Mouse (Mus musculus) adrenal gland, postnatal 36 days (tissue): ENCODE results near the gene Lin7b. TPM values are rescaled to one million over a fixed set of nuclear protein-coding genes. Genes with fewer than 3 reads are reported as not detected.

Experiments used
- DNase-seq, 2 experiments: peaks; one replicate each; pipeline ENCODE4 v3.0.0; 2021; ENCODE audit warnings: mixed read lengths in 1 of 2
- total RNA-seq, 2 experiments: library from RNA; stranded (reverse); gene quantifications; 2 replicates each; pipeline ENCODE4 v1.2.3; 2021

Gene Lin7b
- total RNA-seq, 2 experiments from 2014 or later: 0.70 to 2.8 TPM

DNA sequence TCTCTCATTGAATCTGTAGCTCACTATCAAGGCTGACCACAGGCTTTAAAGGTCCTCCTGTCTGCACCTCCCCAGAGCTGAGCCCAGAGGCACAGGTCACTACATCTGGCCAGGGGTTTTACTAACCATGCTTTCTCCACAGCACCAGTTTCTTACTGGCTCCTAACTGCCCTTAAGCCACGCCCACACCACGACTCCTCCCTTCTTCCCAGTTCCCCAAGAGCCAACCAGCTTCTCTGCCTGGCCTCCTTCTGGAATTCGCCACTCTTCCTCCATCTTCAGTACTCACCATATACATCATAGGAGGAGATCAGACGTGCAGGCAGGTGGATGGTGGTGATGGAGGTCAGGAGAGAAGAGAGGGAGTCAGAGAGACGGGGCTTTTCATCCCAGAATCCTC is 17.3 kb downstream of the Lin7b start:
- no peak for DNase-seq

DNA sequence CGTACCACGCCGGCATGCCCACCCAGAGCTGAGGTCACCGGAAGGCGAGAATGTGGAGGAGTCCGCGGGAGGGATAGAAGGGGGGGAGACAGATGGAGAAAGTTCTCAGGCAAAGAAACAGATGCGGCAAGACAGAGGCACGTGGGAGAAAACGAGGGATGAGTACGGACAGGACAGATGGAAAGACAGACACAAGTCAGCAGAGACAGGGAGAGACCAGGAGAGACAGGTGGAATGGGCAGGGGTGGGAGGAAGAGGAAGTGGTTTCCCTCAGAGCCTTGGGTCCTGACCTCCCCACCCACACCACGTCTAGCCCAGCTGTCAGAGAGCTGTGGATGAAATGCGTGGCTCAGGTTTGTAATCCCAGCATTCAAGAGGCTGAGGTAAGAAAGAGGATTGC is 23.5 kb downstream of the Lin7b start:
- DNase-seq: no peak

DNA sequence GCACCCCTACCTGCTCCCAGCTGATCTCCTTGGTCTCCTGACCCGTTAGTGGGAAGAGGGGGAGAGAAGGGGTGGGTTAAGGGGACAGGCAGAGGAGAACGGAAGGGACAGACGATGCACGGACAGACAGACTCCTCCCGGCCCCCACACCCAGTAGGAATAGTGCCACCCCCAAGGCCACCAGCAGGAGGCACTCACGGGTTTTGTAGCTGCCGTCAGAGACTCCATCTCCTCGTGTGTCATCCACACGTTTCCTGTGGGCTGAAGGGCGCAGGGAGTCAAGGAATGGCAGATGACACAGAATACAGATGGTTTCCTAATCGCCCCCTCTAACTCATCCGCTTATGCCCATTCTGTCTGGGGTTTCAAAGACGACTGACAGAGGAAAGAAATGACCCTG is 26.8 kb downstream of the Lin7b start:
- DNase-seq: no peak

DNA sequence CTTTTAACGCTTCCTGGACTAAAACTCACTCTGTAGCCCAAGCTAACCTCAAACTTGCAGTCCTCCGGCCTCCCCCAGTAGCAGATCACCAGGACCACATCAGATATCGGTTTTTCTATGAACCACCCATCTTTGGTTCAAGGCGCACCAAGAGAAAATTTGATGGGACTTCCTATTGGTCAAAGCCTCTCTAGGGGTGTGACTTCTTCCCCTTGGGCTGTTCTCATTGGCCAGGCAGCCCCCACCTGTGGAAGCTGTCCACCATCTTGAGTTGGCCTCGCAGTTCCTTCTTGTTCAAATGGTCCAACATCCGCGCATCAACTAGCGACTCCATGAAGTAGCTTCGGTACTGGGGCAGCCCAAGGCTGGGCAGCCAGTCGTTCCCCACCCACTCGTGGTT is 28.3 kb downstream of the Lin7b start:
- DNase-seq: no peak

DNA sequence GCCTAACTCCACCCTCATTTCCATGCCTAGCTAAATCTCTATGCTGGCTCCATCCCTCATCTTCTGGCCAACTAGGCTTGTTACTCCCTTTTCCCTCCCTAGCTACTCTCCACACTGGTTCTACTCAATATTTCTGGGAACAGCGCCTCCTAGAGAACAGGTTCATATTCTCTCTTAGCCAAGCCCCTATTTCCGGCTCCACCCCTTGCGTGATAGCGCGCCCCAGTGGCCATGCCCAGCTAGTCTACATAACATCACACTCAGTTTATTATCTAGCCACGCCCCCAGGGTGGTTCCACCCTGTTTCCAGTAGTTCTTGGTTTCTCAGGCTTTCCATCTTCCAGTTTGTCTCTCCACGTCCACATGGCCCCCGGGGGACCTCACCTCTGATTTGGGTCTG is 29.1 kb downstream of the Lin7b start:
- DNase-seq: peak; percentile 76 to 83

DNA sequence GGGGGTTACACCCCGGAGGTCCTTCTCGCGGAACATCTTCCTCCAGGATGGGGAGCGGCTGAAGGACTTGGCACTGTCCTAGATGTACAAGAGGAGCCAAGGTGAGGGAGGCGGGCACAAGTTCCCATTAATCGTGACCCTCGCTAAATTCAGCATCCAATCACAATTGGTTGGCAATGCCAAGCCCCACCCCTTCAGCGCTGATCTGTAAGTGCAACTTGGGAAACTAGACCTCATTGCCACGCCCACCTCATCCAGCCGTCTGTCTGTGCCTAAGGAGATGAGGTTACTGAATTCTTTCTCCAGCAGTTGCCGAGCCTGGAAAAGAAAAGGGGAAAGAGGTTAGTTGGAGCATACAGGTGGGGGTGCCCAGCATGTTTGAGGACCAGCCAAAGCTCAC is 29.7 kb downstream of the Lin7b start:
- peak; percentile 60 to 68 for DNase-seq

DNA sequence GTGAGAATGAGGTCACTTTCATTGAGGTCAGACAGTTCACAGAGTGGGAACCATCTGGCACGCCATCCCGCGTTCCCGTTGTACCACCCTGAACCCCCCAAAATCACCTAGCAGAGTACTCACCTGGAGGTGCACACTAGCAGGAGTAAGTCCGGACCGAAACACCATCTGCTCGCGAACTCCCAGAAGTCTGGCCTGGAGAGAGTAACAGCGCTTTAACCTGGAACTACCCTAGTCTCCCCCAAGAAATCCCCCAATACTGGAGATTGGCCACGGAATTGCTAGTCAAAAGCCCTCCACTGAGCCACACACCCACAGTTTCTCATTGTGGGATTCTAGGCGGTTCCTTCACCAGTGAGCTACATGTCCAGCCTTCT is 30.3 kb downstream of the Lin7b start:
- DNase-seq: no peak

DNA sequence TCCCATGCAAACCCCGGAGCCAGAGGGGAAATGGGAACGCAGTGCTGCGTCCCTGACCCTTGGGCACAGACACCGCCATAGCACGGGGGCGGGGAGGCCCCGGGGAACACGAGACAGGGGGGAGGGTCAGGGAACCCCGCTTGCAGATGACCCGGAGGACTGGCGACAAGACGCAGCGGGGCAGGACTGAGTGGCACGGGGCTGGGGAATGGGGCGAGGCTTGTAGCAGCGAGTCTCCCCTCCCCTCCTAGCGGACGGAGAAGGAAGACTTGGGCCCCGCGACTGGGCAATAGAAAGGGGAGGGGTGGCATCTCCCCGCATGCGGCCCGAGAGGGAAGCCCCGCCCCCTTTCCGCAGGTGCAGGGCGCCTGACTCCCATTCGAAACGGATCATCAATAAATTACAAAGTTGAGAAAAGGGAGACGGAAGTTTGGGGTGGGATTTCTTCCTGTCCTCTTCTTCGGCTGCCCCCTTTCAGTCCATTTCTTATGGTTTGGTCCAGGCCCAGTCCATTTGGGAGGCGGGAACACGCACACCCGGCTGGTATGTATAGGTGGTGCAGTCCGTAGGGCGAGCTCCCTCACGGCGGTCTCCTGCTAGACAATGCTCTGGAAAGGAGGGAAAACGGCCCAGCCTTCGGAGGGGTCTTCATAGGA is 30.8 kb downstream of the Lin7b start:
- peak; percentile 71 to 73 for DNase-seq

DNA sequence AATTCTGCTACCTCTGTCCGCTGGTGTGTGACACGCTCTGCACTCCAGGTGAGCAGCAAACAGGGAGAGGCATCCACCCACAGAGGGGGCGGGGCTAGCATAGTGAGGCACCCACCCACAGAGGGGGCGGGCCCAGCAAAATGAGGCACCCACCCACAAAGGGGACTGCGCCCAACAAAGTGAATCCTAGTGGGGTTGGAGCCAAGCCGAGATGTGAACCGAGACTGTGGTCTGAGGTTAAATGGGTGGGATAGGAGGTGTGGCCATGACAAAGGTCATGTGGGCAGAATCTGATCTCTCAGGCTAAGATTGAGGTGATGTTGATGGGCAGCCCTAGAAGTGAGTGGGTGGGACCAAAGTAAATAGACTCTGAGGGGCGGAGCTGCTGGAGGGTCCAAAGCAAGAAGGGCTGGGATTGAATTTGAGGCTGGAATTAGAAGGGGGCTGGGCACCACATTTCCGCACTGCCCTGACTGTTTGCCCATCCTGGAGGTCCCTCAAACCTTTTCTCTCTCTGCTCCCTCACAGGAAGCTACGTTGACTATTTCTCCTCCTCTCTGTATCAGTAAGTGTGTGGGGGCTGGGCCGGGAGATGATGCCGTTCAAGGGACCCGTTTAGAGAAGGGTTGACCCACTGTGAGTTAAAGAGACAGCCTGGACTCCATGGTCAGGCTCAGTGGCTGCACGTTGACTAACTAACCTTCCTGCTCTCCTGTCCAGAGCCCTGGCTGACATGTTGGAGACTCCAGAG is 32.0 kb downstream of the Lin7b start:
- DNase-seq: no peak

DNA sequence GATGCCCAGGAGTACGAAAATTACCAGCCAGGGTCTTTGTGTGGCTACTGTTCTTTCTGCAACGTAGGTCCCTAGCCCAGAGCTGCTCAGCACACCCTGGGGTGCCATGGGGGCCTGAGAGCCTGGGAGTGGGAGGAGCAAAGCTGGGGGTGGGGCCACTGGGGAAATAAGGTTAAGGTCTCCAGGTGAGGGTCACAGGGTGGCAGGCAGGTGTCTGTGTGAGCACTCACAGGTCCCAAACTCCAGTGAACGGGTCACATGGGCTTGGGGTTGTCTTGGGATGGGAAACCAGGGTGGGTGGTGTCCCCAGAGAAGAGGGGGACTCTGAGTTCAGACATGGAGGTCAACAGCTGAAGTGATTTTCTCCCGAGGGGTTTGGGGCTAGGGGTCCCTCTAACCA is 32.9 kb downstream of the Lin7b start:
- DNase-seq: no peak

DNA sequence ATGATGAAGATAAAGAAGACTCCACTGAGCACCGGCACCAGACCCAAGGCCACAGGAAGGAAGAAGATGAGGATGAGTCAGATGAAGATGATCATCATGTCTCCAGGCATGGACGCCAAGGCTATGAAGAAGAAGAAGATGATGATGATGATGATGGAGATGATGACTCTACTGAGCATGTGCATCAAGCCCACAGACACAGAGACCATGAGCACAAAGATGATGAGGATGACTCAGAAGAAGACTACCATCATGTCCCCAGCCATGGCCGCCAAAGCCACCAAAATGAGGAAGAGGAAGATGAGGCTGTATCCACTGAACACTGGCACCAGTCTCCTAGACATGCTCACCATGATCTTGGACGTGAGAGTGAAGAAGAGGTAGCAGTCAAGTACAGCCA is 34.1 kb downstream of the Lin7b start:
- DNase-seq: no peak

DNA sequence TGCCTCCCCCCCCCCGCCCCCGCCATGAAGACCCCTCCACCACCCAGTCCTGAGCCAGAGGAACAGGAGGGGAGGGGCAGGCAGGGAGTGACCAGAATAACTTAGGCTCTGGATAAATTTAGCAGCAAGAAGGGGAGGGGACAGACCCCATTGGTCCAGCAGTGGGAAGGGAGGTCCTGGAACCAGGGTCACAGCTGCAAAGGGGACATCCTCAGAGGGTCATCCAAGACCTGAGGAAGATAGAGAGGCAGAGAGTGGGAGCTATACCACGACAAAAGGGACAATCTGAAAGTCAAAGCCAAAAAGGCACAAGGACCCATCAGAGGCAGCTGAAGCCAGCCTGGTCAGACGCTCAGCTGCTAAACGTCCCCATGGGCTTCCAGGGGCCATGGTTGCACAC is 35.3 kb downstream of the Lin7b start, which contains the start of gene Hrc:
TSS of gene Hrc (plus strand) at position 235 of the 400 bp plus-strand sequence.
- no peak for DNase-seq

DNA sequence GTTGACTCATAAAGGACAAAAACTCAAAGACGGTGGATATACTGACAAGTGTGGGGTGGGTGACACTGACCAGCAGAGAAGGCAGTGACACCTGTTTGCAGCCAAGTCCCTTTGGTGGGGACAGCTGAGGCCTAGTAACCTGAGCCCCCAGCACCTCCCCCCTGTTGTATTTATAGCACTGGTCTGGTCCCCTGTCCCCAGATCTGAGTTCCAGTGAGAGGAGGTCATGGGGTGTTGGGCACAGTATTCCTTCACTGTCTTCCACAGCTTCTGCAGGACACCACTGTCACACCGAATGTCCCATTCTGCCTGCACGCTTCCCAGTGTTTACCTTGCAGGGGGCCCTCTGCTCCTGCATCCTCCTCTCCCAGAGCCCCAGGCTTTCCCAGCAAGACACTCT is 35.8 kb downstream of the Lin7b start:
- DNase-seq: no peak

DNA sequence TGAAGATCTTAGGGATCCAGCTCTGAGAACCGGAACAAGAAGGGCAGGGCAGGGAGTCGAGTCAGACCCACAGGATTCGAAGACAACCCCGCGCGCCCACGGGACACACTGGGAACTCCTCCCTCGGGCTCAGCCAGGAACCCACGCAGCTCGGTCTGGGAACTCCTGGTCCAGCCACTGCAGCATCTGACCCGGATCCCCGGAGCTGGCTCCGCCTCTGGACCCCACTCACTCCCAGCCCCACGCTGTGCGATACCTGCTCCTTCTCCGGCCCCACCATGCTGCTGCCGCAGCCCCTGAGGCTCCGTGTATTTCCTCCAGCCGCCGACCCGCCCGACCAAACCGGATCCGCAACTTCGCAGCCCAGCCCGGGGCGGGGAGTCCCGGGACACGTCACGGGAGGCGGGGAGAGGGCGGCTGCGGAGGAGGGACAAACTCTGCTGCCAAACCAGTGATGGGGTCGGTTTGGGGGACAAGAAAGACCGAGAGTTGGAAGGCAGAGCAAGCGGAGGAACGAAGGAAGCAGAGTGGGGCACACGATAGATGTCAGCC is 36.9 kb downstream of the Lin7b start, which contains the start of gene Trpm4:
TSS of gene Trpm4 (minus strand) at position 350 of the 552 bp plus-strand sequence.
- DNase-seq: peak; percentile 88 to 93

DNA sequence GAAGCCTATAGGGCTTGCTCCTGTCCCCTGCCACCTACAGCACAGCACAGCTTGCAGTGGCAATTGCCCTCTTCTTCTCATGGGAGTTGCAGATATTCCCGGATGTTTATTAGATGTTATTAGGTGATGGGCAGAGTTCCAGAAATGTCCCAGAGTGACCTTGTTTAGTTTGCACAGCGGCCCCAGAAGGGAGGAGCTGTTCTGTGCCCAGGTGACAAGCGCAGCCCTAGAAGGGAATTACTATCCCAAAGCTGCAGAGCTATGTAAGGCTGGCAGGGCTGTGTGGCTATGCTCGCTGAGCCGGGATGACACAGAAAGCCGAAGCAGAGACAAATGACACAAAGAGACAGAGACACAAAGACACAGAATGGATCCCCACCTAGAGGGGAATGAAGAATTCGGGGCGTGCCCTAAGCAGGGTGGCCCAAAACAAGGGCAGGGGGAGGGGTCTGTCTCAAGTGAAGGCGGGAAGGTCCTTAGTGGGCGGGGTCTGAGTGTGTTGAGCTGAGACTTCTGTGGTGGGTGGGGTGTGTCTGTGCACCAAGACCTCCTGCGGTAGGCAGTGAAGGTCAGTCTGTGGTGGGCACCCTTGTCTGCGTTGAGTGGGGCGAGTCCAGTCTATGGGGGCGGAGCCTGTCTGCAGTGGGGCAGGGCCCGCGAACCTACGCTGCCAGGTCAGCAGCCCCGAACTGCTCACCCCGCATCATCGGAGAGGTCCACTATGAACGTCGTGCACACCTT is 37.5 kb downstream of the Lin7b start:
- DNase-seq: peak; percentile 44 to 59

DNA sequence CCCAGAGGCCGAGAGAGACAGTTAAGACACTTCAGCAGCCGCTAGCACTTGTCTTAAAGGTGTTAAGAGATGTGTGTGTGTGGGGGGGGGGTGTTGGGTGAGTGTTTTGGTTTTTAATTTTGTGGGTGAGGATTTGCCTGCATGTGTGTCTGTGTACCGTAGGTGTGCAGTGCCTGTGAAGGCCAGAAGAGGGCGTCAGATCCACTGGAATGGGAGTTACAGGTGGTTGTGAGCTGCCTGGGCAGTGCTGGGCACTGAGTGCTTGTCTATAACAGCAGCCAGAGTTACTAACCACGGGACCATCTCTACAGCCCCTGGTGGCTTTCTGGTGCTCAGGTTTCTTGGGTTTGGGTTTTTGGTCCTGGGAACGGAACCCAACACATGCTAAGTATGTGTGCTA is 38.9 kb downstream of the Lin7b start:
- DNase-seq: no peak

DNA sequence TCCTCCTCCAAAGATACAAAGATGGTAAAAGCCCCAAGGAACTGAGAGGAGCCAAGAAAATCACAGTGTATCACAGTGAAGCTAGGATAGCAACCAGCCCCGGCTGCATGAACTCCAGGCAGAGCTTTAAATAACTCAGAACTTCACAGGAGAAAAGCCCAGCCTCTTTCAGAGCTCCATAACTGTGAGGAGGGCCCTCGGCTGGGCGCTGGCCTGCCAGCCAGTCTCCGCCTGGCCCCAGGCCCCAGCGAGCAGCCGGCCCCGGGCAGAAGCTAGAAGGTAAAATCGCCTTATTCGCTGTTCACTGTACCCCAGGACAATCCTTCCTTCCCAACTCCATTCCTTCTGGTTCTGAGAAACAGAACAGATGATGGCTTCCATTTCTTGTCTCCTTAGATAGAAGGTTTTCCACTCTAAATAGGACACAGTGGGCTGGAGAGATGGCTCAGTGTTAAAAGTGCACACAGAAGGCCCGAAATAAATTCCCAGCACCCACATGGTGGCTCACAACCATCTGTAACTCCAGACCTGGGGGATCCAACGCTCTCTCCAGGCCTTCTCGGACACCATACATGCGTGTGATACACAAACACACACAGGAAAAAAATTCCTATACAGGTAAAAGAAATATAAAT is 41.4 kb downstream of the Lin7b start:
- DNase-seq: no peak

DNA sequence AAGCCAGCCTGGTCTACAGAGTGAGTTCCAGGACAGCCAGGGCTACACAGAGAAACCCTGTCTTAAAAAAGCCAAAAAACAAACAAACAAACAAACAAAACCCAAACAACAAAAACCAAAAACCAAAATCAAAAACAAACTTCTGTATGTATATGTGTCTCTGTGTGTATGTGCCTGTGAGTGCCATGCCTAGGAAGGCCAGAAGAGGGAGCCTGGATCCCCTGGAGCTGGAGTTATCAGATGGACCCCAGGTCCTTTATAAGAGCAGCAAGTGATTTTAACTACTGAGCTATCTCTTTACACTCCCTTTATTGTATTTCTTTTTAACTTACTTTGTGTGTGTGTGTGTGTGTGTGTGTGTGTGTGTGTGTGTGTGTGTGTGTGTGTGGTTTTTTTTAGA is 44.6 kb downstream of the Lin7b start:
- DNase-seq: no peak

DNA sequence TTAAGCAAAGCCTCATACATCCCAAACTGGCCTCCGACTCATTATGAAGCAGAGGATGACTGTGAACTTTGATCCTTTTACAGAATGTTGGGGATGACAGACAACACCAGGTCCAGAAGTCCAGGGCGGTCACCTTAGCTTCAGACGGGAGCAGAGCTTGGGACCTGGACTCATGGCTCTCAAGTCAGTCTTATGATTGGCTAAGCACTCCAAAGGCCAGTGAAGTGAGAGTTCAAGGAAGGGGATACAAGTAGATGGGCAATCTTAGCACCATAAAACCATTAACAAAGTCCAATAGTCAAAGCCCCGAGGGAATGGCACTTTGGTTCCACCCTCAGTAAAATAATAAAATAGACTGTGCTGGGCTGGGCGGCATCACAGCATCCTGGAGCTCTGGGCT is 47.3 kb downstream of the Lin7b start:
- DNase-seq: no peak

DNA sequence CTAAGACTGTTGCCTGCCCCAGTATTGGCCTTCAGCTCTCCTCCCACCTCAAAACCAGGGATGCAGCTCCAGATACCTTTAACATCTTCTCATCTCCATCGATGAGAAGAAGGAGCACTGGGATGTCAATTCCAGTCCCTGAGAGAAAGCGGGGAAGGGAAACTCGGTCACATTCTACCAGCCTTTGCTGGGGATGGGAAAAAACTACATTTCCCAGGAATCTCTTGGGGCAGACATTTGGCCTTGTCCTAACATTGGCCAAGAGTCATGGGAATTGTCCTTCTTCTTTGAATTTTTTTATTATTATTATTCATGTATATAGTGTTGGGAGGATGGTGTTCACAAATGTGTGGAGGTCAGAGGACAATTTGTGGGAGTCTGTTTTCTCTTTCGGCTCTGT is 48.1 kb downstream of the Lin7b start:
- no peak for DNase-seq
